Mouse (Mus musculus): ENCODE measurements around the gene Nppb.

- no peak for TF ChIP-seq CTCF (IDR thresholded peaks at IDR 0.05 in 2 of 3, conservative IDR thresholded peaks at IDR 0.05 in 1 of 3; ENCODE audit: control insufficient read depth in 1 of 3, insufficient read depth in 1 of 3, low read depth in 2 of 3, low read length in 3 of 3, poor library complexity in 1 of 3, severe bottlenecking in 1 of 3)
- no peak for TF ChIP-seq EP300 (IDR thresholded peaks at IDR 0.05; ENCODE audit: low read depth in 1 of 2, low read length in 2 of 2)
- TF ChIP-seq ZNF384 (IDR thresholded peaks at IDR 0.05; ENCODE audit: low read depth, low read length): no peak
- TF ChIP-seq MXI1 (IDR thresholded peaks at IDR 0.05; ENCODE audit: low read depth, low read length): no peak; the same call in 1 of the 2 replicates
- TF ChIP-seq POLR2A (IDR thresholded peaks at IDR 0.05; ENCODE audit: control insufficient read depth in 1 of 2, insufficient read depth in 1 of 2, low read depth in 1 of 2, low read length in 2 of 2, poor library complexity in 1 of 2): no peak
These were observed 49.7 kb upstream of the Nppb start for GRCm38 (mm10) chr4:147935904-147936303.
